Mouse (Mus musculus): Measurements from ENCODE around the gene Csrp2. TPM values are rescaled to one million over a fixed set of nuclear protein-coding genes. Genes with fewer than 3 reads are reported as not detected.

Csrp2 gene
- polyA plus RNA-seq, 1 experiment from 2014 or later: 169 TPM

- Histone ChIP-seq H3K4me3 (ENCODE audit: low read depth, low read length) (no peak overlapping the region), H3K9me3 (ENCODE audit: control insufficient read depth, low read length) (no peaks in the 10 kb centered on the region), H3K27ac (replicated peaks; ENCODE audit: low read depth, low read length) (no peak overlapping the region), H3K9ac (ENCODE audit: low read depth, low read length) (no peak overlapping the region), H3K4me2 (ENCODE audit: low read depth, low read length) (no peak overlapping the region), H3K36me3 (ENCODE audit: control insufficient read depth, insufficient read depth, low read length) (peaks cover 65% of the 10 kb centered on the region), H3K27me3 (replicated peaks; ENCODE audit: control insufficient read depth, insufficient read depth, low read length) (no peaks in the 10 kb centered on the region), H3K4me1 (ENCODE audit: control insufficient read depth, insufficient read depth, low read length) (no peaks in the 10 kb centered on the region)
- 90% methylated on average over 4 of the region's 4 CpGs for WGBS
- no peak for ATAC-seq (ENCODE audit: low read depth)
- DNase-seq (ENCODE audit: low spot score): no peak
Measured at GRCm38 (mm10) chr10:110947574-110947973, 28.0 kb downstream of the Csrp2 start.

DNA sequence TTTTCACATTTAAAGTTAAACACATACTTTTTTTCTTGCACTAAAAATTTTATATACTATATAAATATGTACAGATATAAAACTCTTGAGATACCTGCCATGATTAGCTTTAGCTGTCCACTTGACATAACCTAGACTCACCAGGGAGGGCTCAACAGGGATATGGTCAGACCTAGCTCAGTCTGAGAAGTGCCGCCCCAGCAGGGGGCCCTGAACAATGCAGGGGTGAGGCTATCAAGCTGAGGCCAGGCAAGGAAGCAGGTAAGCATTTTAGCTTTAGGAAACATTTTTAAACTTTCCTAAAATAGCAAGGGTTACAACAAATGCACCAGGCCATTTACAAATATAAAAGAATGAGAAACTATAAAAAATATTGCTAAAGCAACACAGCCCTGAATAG lies 31.5 kb downstream of the Csrp2 start:
- WGBS: 94% methylated on average over 1 of the region's 1 CpGs

DNA sequence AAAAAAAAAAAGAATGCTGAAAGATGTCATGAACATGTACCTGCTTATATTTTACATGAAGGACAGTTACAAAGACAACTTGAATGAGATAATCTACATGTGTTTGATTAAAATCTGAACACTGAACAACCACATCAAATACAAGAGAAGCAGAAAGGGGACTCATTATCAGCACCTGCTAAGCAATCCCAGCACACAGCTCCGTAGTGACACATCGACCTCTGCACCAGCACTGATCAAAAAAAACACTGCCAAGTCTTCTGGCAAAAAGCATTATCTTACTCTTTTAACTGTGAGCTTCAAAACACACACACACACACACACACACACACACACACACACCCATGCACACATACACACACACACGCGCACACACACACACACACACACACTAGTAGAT lies 32.2 kb downstream of the Csrp2 start:
- peaks cover 5% of the 10 kb centered on the region; the same call in 1 of the 2 replicates for H3K4me1 ChIP-seq (ENCODE audit: control insufficient read depth, insufficient read depth, low read length)
- ATAC-seq (ENCODE audit: low read depth) (no peak), DNase-seq (ENCODE audit: low spot score) (no peak)
- no peak overlapping the region for H3K4me3 ChIP-seq (ENCODE audit: low read depth, low read length)
- H3K27ac ChIP-seq (replicated peaks; ENCODE audit: low read depth, low read length): no peak overlapping the region; the same call in 1 of the 2 replicates
- no peak overlapping the region for H3K9ac ChIP-seq (ENCODE audit: low read depth, low read length)
- H3K27me3 ChIP-seq (replicated peaks; ENCODE audit: control insufficient read depth, insufficient read depth, low read length): no peaks in the 10 kb centered on the region
- H3K36me3 ChIP-seq (ENCODE audit: control insufficient read depth, insufficient read depth, low read length): peaks cover 42% of the 10 kb centered on the region
- H3K9me3 ChIP-seq (ENCODE audit: control insufficient read depth, low read length): no peaks in the 10 kb centered on the region
- H3K4me2 ChIP-seq (ENCODE audit: low read depth, low read length): no peak overlapping the region
- 84% methylated on average over 4 of the region's 4 CpGs for WGBS

More for the DNA sequence above, 31.5 kb downstream of the Csrp2 start:
- no peaks in the 10 kb centered on the region for H3K9me3 ChIP-seq (ENCODE audit: control insufficient read depth, low read length)
- H3K4me3 ChIP-seq (ENCODE audit: low read depth, low read length): no peak overlapping the region
- ATAC-seq (ENCODE audit: low read depth): no peak
- H3K9ac ChIP-seq (ENCODE audit: low read depth, low read length): no peak overlapping the region
- H3K4me2 ChIP-seq (ENCODE audit: low read depth, low read length): no peak overlapping the region
- no peak for DNase-seq (ENCODE audit: low spot score)
- H3K27me3 ChIP-seq (replicated peaks; ENCODE audit: control insufficient read depth, insufficient read depth, low read length): no peaks in the 10 kb centered on the region
- H3K27ac ChIP-seq (replicated peaks; ENCODE audit: low read depth, low read length): no peak overlapping the region
- peaks cover 48% of the 10 kb centered on the region for H3K36me3 ChIP-seq (ENCODE audit: control insufficient read depth, insufficient read depth, low read length)
- peaks cover 5% of the 10 kb centered on the region; the same call in 1 of the 2 replicates for H3K4me1 ChIP-seq (ENCODE audit: control insufficient read depth, insufficient read depth, low read length)

DNA sequence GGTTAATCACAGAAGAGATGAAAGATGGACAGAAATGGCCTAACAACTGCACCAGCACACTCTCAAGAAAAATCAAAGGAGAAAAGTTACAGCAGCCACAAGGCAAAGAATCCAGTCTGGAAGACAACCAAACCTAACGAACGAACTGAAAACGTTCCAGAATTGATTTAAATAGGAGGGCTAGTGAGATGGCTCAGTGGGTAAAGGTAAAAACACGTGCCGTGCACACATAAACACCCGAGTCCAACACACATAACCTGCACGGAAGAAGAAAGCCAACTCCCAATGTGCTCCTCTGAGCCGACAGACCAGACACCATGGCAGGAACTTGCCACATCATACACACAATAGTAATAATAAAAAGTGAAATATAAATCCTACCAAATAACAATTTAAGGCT lies 32.7 kb downstream of the Csrp2 start:
- Histone ChIP-seq H3K9ac (ENCODE audit: low read depth, low read length) (no peak overlapping the region), H3K27ac (replicated peaks; ENCODE audit: low read depth, low read length) (no peak overlapping the region), H3K4me1 (ENCODE audit: control insufficient read depth, insufficient read depth, low read length) (peaks cover 5% of the 10 kb centered on the region; the same call in 1 of the 2 replicates), H3K36me3 (ENCODE audit: control insufficient read depth, insufficient read depth, low read length) (peaks cover 41% of the 10 kb centered on the region), H3K9me3 (ENCODE audit: control insufficient read depth, low read length) (no peaks in the 10 kb centered on the region), H3K4me3 (ENCODE audit: low read depth, low read length) (no peak overlapping the region), H3K4me2 (ENCODE audit: low read depth, low read length) (no peak overlapping the region), H3K27me3 (replicated peaks; ENCODE audit: control insufficient read depth, insufficient read depth, low read length) (no peaks in the 10 kb centered on the region)
- WGBS: 81% methylated on average over 8 of the region's 8 CpGs
- ATAC-seq (ENCODE audit: low read depth): no peak
- no peak for DNase-seq (ENCODE audit: low spot score)

GRCm38 (mm10) chr10:110952937-110953451 lies 33.4 kb downstream of the Csrp2 start:
- Histone ChIP-seq H3K27me3 (replicated peaks; ENCODE audit: control insufficient read depth, insufficient read depth, low read length) (no peaks in the 10 kb centered on the region), H3K4me1 (ENCODE audit: control insufficient read depth, insufficient read depth, low read length) (peaks cover 5% of the 10 kb centered on the region; the same call in 1 of the 2 replicates), H3K4me2 (ENCODE audit: low read depth, low read length) (no peak overlapping the region), H3K9ac (ENCODE audit: low read depth, low read length) (no peak overlapping the region), H3K27ac (replicated peaks; ENCODE audit: low read depth, low read length) (peak overlapping the region; percentile 25; the same call in 1 of the 2 replicates), H3K4me3 (ENCODE audit: low read depth, low read length) (no peak overlapping the region), H3K9me3 (ENCODE audit: control insufficient read depth, low read length) (no peaks in the 10 kb centered on the region), H3K36me3 (ENCODE audit: control insufficient read depth, insufficient read depth, low read length) (peaks cover 34% of the 10 kb centered on the region)
- peak; percentile 91 for ATAC-seq (ENCODE audit: low read depth)
- DNase-seq (ENCODE audit: low spot score): peak; percentile 91
- 61% methylated on average over 9 of the region's 9 CpGs for WGBS

- Histone ChIP-seq H3K9me3 (ENCODE audit: control insufficient read depth, low read length) (no peaks in the 10 kb centered on the region), H3K36me3 (ENCODE audit: control insufficient read depth, insufficient read depth, low read length) (peaks cover 42% of the 10 kb centered on the region), H3K27ac (replicated peaks; ENCODE audit: low read depth, low read length) (no peak overlapping the region), H3K27me3 (replicated peaks; ENCODE audit: control insufficient read depth, insufficient read depth, low read length) (no peaks in the 10 kb centered on the region), H3K4me3 (ENCODE audit: low read depth, low read length) (no peak overlapping the region), H3K4me1 (ENCODE audit: control insufficient read depth, insufficient read depth, low read length) (no peaks in the 10 kb centered on the region), H3K4me2 (ENCODE audit: low read depth, low read length) (no peak overlapping the region), H3K9ac (ENCODE audit: low read depth, low read length) (no peak overlapping the region)
- 92% methylated on average over 6 of the region's 6 CpGs for WGBS
- ATAC-seq (ENCODE audit: low read depth) (no peak), DNase-seq (ENCODE audit: low spot score) (no peak)
Measured at GRCm38 (mm10) chr10:110958879-110959278, 39.3 kb downstream of the Csrp2 start.

DNA sequence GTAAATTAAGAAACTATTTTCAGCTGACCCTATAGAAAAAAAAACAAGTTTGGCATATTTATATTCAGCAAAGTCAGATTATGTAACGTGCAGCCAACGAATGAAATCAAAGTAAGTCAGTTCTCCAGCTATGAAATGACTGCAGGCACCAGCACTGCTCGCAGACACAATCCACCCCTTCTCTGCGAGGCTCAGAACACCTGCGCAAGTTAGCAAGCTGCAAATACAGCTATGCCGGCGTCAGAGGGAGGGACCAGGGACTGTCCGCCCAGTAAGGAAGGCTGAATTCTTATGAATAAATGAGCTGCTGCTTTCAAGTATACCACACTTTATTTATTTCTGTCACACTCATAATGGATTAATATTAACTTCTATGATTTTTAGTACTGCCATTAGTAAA lies 40.2 kb downstream of the Csrp2 start:
- ATAC-seq (ENCODE audit: low read depth): no peak
- H3K9ac ChIP-seq (ENCODE audit: low read depth, low read length): no peak overlapping the region
- DNase-seq (ENCODE audit: low spot score): no peak
- no peak overlapping the region for H3K27ac ChIP-seq (replicated peaks; ENCODE audit: low read depth, low read length)
- H3K9me3 ChIP-seq (ENCODE audit: control insufficient read depth, low read length): no peaks in the 10 kb centered on the region
- H3K4me1 ChIP-seq (ENCODE audit: control insufficient read depth, insufficient read depth, low read length): no peaks in the 10 kb centered on the region
- no peak overlapping the region for H3K4me3 ChIP-seq (ENCODE audit: low read depth, low read length)
- no peaks in the 10 kb centered on the region for H3K27me3 ChIP-seq (replicated peaks; ENCODE audit: control insufficient read depth, insufficient read depth, low read length)
- 89% methylated on average over 8 of the region's 8 CpGs for WGBS
- peaks cover 42% of the 10 kb centered on the region for H3K36me3 ChIP-seq (ENCODE audit: control insufficient read depth, insufficient read depth, low read length)
- H3K4me2 ChIP-seq (ENCODE audit: low read depth, low read length): no peak overlapping the region

- no peaks in the 10 kb centered on the region for H3K27me3 ChIP-seq (replicated peaks; ENCODE audit: control insufficient read depth, insufficient read depth, low read length)
- H3K36me3 ChIP-seq (ENCODE audit: control insufficient read depth, insufficient read depth, low read length): peaks cover 31% of the 10 kb centered on the region
- H3K9ac ChIP-seq (ENCODE audit: low read depth, low read length): no peak overlapping the region
- no peak overlapping the region for H3K4me3 ChIP-seq (ENCODE audit: low read depth, low read length)
- no peak for DNase-seq (ENCODE audit: low spot score)
- no peak for ATAC-seq (ENCODE audit: low read depth)
- 89% methylated on average over 6 of the region's 6 CpGs for WGBS
- H3K4me1 ChIP-seq (ENCODE audit: control insufficient read depth, insufficient read depth, low read length): no peaks in the 10 kb centered on the region
- H3K9me3 ChIP-seq (ENCODE audit: control insufficient read depth, low read length): no peaks in the 10 kb centered on the region
- no peak overlapping the region for H3K4me2 ChIP-seq (ENCODE audit: low read depth, low read length)
- H3K27ac ChIP-seq (replicated peaks; ENCODE audit: low read depth, low read length): no peak overlapping the region
Measured at GRCm38 (mm10) chr10:110960841-110961240, 41.3 kb downstream of the Csrp2 start.

DNA sequence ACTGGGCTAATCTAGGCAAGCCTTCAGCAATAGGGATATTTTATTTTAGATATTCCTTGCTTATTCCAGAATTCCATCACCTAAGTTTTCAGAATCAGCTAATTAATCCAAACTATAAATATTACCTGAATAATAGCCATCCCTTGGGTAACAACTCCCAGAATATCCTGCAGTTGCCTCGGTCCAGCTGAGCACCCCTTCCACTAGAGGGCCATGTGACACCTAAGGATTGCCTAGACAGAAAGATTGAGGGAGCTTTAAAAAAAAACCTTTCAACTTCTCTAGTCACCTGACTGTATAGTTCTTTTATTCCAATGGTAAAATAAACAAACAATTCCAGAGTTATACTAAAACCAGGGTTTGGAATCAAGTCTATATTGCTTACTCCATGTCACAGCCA lies 42.6 kb downstream of the Csrp2 start:
- H3K4me2 ChIP-seq (ENCODE audit: low read depth, low read length): no peak overlapping the region
- no peaks in the 10 kb centered on the region for H3K9me3 ChIP-seq (ENCODE audit: control insufficient read depth, low read length)
- no peaks in the 10 kb centered on the region for H3K4me1 ChIP-seq (ENCODE audit: control insufficient read depth, insufficient read depth, low read length)
- peaks cover 38% of the 10 kb centered on the region for H3K36me3 ChIP-seq (ENCODE audit: control insufficient read depth, insufficient read depth, low read length)
- no peak overlapping the region for H3K27ac ChIP-seq (replicated peaks; ENCODE audit: low read depth, low read length)
- WGBS: 30% methylated on average over 1 of the region's 1 CpGs
- H3K9ac ChIP-seq (ENCODE audit: low read depth, low read length): no peak overlapping the region
- ATAC-seq (ENCODE audit: low read depth) (no peak), DNase-seq (ENCODE audit: low spot score) (no peak)
- H3K4me3 ChIP-seq (ENCODE audit: low read depth, low read length): no peak overlapping the region
- no peaks in the 10 kb centered on the region for H3K27me3 ChIP-seq (replicated peaks; ENCODE audit: control insufficient read depth, insufficient read depth, low read length)
